Mouse (Mus musculus) layer of hippocampus, postnatal 14 days (tissue): ENCODE data around the gene Tspan3. TPM values are rescaled to one million over a fixed set of nuclear protein-coding genes. Genes with fewer than 3 reads are reported as not detected.

Experiments used
- DNase-seq, 2 experiments: peaks; one replicate each; pipeline ENCODE4 v3.0.0; 2021 to 2022; ENCODE audit warnings: low spot score in 2 of 2, mixed read lengths in 1 of 2
- total RNA-seq, 2 experiments: library from RNA; stranded (reverse); gene quantifications; 2 replicates each; pipeline ENCODE4 v1.2.3; 2021

The Tspan3 gene
- total RNA-seq, 2 experiments from 2014 or later: 378 to 389 TPM

DNA sequence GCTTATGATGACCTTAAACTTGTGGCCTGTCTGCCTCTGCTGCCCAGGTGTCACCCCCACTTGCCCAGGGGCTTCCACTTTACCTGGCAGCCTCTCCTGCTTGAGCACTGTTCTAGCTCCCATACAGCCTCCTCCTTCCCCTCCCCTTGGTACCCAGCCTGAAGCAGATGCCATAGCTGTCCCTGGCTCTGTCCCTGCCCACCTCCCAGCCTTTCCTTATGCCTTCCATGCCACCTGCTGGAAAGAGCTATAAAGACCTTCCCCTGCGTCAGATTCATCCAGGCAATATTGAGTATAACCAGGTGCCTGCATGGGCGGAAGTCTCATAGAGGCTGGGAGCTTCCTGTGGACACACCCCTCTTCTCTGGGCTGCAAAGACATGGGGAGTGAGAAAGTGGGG is 45.6 kb downstream of the Tspan3 start:
- DNase-seq: no peak

DNA sequence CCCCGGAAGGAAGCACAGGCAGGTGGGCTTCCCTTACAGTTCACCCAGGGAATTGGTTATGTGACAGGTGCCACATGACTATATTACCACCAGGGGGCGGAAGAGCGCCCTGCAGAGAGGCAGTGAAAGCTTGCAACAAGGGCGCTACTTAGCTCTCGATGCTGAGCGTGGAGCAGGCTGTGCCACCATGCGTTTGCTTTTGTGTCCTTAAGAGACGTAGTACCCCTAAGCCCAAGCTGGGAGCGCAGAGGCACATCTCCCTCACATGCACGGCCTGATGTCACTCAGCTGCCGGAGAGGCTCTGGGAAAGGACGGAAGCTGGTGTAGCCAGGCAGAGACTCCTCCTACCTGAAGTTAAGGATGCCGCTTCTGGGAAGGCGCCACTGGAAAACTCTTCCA is 46.7 kb downstream of the Tspan3 start:
- DNase-seq: peak; percentile 77 to 83

DNA sequence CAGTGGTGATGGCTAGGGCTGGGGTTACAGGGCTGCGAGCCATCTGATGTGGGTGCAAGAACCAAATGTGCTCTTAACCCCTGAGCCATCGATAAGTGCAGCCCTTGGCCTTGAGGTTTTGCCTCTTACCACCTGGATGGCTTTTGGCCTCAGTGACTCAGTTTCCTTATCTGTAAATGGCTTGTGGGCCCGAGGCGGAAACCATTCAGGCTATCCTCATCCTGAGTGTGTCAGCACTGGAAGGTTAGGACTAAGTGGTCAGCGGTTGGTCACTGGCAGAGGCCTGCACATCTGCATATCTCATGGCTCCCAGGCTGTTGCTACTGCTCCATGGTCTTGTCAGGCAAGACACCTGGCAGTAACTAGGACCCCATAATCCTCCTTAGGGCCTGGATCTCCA is 47.2 kb downstream of the Tspan3 start:
- DNase-seq: no peak

DNA sequence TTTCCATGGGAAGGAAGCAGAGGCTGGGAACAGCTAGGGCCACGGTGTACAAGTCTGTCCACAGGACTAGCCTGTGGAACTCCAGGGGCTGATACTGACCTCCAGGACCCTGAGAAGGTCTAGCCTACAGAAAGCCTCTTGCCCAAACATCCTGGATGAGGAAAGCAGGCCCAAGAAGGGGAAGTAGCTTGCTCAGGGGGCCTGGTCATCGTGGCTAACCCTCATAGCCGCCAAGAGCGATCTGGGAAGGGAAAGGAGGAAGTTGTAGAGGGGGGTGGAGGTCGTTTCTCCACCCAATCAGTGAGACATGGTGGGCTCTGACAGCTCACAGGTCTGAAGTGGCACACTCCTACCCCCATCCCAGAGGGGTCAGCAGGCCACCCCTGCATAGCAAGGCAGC is 57.1 kb downstream of the Tspan3 start:
- DNase-seq: no peak

DNA sequence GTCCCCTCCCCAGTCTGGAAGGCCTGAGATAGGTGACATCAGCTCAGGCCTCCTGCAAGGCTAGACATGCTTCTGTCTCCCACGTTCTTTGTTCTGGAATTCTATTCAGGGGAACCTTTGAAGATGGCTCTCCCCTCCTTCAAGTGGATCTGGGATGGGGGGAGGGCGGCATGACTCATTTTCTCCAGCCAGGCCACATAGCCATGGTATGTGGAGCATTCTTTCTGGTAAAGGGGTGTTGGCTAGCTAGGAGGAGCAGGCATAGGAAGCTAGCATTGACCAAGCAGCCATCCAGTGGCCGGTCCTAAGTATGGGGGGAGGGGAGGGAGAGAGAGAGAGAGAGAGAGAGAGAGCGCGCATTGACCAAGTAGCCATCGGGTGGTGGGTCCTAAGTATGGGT is 57.8 kb downstream of the Tspan3 start:
- no peak for DNase-seq

DNA sequence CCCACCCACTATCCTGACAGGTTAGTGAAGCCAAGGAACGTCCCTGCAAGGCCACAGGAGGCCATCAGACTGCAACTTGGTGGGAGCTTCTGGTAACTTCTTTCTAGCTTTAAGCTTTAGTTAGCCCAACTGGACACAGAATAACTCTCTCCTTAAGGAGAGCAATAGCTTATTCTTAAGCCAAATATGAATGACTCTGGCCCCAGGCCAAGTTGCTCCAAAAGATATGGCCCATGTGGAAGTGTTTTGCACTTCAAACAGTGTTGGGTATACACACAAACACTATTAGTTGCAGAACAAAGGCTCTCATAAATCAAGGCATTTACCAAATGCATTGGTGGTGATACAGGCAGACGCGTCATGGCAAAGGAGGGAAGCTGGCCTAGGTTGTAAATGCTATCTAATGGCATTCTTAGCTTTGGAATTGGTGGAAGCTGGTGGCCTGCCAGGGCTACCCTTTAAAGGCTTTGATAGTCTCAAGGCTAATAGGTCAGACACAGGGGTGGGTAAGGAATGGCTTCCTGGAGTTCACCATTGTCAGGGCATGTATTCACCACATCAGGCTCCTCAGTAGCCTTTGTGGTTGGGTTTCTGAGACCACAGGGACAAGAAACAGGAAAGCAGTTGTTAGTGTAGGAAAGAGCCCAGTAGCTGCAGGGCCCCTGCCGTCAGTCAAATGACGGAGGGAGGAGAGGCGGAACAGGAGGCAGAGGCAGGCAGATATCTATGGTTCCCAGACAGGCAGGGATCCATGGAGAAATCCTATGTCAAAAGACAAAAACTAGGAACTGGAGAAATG is 58.8 kb downstream of the Tspan3 start:
- DNase-seq: no peak

DNA sequence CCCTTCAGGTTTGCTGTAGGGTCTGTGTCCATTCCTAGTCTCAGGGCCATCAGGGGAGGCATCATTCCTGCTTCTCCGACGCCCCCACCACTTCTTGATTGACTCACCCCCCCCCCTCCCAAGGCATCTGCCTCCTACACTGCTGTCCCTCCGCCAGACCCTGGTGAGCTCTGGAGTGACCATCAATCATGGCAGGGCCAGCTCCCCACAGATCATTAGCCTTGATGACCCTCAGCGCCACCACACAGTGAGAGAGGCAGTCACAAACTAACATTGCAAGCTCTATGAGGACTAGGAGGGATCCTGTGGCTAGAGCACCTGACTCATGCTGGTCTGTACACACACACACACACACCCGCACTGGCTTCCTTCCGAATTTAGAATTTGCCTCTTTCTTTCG is 60.4 kb downstream of the Tspan3 start:
- DNase-seq: no peak

DNA sequence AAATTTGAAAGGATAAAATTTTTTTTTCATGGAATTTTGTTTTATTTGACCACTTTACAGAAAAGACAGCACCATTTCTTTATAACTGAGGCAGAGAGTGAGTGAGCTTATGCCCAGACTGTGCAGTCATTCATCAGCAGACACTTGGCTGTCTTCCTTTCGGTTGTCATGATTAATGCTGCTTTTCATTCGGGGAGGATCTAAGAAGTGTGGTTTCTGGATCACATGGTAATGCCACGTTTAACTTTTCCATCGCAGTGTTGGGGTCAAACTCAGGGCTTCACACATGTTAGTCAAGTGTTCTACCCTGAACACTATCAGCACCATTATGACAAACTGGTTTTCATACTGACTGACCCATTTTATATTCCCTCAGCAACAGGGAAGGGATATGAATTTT is 64.3 kb downstream of the Tspan3 start:
- DNase-seq: no peak

DNA sequence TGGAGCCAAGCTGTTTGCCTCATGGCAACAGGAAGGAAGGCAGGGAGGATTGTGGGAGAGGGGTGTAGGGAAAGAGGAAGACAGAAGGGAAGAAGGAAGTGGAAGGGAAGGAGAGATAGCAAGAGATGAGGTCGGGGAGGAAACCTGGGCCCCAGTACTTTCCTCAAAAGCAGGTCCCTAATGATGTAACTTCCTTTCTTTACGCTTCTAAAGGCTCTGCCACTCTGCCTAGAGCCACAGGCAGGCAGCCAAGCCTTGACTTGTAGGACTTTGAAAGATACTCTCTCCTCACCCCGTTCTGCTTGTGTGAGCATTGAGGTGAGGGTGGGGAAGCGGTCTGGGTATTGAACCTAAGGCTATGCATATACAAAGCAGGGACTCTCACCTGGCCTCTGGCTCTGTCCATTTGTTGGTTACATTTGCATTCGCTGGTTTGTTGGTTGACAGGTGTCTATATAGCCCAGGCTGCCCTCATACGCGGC is 65.2 kb downstream of the Tspan3 start:
- no peak for DNase-seq

DNA sequence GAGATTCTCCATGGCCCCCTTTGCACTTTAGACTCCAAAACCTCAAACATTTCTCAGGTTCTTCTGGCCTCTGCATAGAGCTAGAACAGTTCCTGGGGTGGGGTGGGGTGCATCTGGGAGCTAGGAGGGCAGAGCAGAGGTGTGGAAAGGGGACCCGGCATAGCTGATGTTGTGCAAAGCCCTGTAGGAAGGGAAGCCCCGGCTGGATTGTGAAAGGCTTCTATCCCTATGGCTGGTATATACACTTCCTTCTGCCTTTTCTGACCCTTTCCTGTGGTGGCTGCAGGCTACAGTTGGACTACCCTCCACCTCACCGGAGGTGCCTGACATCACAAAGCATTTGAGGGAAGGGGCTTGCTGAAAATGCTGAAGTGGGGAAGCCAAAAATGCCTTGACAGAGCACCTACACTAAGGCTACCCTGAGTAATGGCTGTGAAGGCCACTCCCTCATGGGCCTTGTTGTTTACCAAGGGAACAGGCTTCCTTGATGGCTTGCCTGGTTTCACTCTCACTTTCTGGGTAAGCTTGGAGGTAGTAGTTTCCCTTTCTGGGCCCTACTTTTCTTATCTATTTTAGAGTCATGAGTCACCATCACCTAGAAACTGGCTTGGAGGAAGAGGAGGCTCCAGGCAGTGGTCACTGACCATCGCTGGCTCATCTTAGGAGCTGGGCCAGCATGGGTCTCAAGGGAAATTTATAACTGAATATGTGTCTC is 67.5 kb downstream of the Tspan3 start:
- DNase-seq: no peak

DNA sequence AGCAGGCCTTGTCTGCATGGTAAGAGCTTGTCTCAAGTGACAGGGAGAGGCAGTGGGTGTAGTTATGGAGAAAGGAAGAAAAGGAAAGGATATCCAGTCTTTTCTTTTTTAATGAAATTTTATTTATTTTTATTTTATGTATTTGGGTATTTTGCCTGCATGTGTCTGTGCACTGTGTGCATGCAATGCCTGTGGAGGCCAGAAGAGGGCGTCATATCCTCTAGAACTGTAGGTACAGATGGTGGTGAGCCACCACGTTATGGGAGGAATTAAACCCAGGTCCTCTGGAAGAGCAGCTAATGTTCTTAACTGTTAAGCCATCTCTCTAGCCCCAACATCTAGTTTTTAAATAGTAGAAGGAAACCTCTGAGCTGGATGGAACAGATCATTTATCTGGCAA is 73.2 kb downstream of the Tspan3 start:
- DNase-seq: peak in 1 of 2 experiments; percentile 14

DNA sequence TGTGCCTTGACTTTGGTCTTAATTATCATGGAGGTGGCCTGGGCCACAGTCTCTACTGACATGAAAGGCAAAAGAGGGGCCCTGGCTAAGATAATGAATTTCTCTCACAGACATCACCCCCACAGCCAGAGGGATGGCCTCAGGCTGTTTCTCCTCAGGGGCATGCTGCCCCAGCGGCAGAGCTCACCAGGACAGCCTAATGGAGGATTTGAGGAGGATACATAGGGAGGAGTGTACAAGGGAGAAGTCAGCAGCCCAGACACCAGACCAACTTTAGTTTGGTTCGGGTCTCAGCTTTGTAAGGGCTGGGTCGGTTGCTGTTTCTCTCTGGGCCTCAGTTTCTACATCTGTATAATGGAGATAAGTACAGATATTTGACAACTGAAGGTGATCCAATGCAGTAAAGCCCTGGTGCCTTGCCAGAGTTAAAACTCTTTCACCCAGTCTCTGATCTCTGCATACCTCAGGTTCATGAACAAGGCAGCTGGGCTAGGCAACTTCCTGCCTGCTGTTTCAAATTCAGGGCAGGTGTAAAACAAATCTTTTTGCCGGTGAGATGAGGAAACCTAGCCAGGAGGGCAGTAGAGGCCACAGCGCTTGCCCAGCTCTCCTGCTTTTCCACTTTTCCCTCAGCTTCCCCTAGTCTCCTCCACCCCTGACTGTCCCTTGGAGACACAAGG is 74.6 kb downstream of the Tspan3 start:
- no peak for DNase-seq

DNA sequence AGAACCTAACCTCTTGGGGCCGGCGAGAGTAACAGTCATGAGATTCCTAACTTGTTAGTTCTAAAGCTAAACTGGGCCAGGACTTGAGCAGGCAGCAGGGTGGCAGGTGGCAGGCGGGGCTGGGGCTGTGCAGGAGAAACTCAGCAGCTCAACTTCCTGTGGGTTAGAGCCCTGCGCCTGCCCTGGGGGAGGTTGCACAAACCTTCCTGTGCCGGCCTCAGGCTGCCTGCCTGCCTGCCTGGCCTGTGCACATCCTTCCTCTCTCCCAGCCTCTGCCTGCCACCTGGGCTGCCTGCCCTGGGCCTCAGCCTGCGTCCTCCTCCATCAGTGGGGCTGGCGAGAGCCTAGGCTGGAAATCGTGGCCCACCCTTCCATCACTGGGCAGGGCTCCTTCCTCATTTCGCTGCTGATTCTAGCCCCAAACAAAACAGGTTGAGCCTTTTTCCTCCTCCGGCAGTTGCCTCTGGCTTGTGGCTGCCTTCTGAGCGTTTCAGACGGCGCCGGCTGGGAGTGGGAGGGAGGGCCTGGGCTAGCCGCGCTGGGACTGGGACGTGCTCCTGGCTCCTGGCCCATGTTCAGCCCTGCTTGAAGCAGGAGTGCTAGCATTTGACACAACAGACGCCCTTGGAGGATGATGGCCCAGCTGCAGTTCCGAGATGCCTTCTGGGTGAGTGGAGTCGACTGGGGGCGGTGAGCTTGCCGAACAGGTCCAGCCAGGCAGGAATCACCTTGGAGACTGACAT is 75.3 kb downstream of the Tspan3 start, which contains the start of gene Pstpip1:
TSS of gene Pstpip1 (plus strand) at position 185 of the 743 bp plus-strand sequence.
- peak; percentile 70 to 72 for DNase-seq

DNA sequence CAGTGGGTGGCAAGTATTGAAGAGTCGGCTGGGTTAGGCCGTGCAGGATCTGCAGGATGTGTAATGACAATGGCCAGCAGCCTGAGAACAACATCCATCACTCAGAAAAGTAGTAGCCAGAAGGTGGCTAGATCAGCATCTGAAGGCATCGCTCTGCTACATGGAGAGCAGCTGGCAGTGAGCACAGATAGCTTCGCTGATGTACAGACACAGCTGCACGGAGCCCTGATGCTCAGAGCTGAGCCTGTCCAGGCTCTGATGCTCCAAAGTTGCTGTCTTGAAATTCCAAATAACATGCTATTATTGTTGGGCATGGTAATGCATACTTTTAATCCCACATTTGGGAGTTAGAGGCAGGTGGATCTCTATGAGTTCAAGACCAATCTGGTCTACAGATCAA is 78.8 kb downstream of the Tspan3 start:
- no peak for DNase-seq

Other genes with a start within 250 kb of the Tspan3 start
- 10 to 100 TPM; 31.4 to 32.3 TPM for gene Scaper, start 227.4 kb downstream of the Tspan3 start, total RNA-seq
- gene 4930563M21Rik, start 154.9 kb downstream of the Tspan3 start, total RNA-seq: not detected
- 100 to 1,000 TPM; 110 to 116 TPM for gene Rcn2, start 123.6 kb downstream of the Tspan3 start, total RNA-seq
- gene Pstpip1, start 75.5 kb downstream of the Tspan3 start, total RNA-seq: 1 to 10 TPM; 2.9 to 3.5 TPM